Mouse (Mus musculus): Measurements from ENCODE around the gene Slitrk4. TPM values are rescaled to one million over a fixed set of nuclear protein-coding genes. Genes with fewer than 3 reads are reported as not detected.
A peak's percentile ranks its signal among the peaks of the same experiment; 100 is the strongest.

The Slitrk4 gene
- 3.5 and 5.3 TPM in 2 replicates for polyA plus RNA-seq (2014; fragmentation: Nextera tagmentation; extraction: Ambion mirVana)

DNA sequence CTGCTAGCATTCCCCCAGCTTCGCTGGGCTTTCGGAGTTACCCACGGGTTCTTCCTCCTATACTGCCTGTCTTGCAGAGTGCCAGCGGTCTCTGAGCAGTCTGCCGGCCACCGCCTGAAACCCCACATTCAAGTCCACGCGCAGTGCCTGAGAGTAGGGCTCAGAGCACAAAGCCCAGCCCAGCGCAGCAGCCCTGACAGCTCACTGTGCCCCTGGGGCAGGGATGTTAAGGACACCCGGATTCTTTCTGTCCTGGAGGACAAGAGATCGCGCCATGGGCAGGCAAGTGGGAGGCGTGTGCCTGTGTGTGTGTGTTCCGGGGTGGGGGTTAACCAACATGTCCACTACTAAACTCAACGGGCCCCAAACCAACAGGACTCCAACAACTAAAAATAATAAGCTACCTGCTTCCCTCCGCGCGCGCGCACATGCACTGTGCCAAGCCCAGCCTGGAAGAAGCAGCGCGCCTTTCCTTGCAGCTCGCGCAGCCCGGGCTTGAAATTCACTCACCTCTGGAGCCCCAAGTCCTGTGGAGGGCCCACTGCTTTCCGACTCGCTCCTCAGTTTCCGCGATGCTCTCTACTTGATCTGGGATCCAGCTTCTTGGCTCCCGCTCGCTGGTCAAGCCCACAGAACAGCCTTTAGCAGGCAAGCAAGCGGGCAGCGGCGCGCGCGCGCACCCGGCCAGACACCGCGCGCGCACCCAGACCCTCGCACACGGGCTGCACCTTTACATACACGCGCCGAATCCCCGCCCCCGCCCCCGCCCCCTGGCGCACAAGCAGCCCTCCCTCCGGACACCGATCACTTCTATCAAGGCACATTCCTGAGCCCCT is at the start of gene Slitrk4:
Gene Slitrk4, minus strand, starts transcription at position 707 of the 836 bp plus-strand sequence.
- Histone ChIP-seq H3K27ac (ENCODE audit: low read length) (no peak within 1 kb of the TSS), H3K27me3 (ENCODE audit: control insufficient read depth, insufficient read depth, low read length) (no peaks in the 10 kb centered on the region), H3K9ac (replicated peaks; ENCODE audit: low read depth, low read length) (no peak within 1 kb of the TSS), H3K4me1 (ENCODE audit: control insufficient read depth, insufficient read depth, low read length) (no peaks in the 10 kb centered on the region), H3K4me2 (replicated peaks; ENCODE audit: low read depth, low read length) (peak within 1 kb of the TSS; percentile 61), H3K36me3 (ENCODE audit: control insufficient read depth, insufficient read depth, low read length) (no peaks in the 10 kb centered on the region), H3K4me3 (ENCODE audit: low read depth, low read length) (peak within 1 kb of the TSS; percentile 35), H3K9me3 (ENCODE audit: control insufficient read depth, low read depth, low read length) (no peaks in the 10 kb centered on the region)
- 11% methylated on average over 54 of the region's 54 CpGs for WGBS
- peak; percentile 58; the same call in 1 of the 2 replicates for ATAC-seq (ENCODE audit: insufficient number of reproducible peaks, insufficient read depth, low FRiP score, low read depth)

DNA sequence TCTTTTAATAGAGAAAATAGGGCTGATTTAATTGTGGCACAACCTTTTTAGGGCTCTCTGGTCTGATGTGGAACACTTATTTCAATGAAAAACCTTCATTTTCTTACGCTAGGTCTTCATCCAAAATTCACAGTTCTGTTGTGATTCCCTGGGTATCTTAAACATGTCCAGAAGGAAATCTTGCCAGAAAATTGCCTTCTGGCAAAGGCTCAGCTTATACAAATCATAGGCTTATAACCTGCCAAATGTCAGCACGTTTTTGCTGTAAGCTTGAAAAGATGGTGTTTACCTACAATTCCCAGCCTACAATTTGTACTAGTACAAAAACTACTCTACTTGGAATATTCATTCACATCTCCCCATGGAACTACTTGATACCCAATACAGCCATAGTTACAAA is 42.7 kb upstream of the Slitrk4 start:
- WGBS, result 59% methylated on average over 2 of the region's 2 CpGs
- no peaks in the 10 kb centered on the region for H3K4me1 ChIP-seq (ENCODE audit: control insufficient read depth, insufficient read depth, low read length)

DNA sequence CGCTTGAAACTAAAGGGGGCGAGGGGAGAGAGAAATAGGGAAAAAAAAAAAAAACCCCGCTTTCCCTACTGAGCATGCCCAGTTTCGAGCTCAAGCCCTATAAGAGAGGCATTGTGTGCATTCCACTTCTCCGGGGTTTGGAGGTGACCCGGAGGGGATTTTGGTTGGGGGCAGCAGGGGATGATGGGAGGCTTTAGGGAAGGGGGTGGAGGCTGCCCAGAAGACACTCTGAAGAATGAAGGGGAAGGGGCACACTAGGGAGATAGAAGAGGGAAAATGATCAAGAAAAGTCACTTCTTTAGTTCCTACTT is 1.1 kb upstream of the Slitrk4 start:
- Histone ChIP-seq H3K9ac (replicated peaks; ENCODE audit: low read depth, low read length) (no peak overlapping the region), H3K27ac (ENCODE audit: low read length) (no peak overlapping the region), H3K27me3 (ENCODE audit: control insufficient read depth, insufficient read depth, low read length) (no peaks in the 10 kb centered on the region), H3K36me3 (ENCODE audit: control insufficient read depth, insufficient read depth, low read length) (no peaks in the 10 kb centered on the region), H3K4me3 (ENCODE audit: low read depth, low read length) (no peak overlapping the region), H3K4me2 (replicated peaks; ENCODE audit: low read depth, low read length) (peak overlapping the region; percentile 61; the same call in 1 of the 2 replicates), H3K4me1 (ENCODE audit: control insufficient read depth, insufficient read depth, low read length) (no peaks in the 10 kb centered on the region), H3K9me3 (ENCODE audit: control insufficient read depth, low read depth, low read length) (no peaks in the 10 kb centered on the region)
- no peak for ATAC-seq (ENCODE audit: insufficient number of reproducible peaks, insufficient read depth, low FRiP score, low read depth)
- WGBS, result 21% methylated on average over 6 of the region's 6 CpGs

More for the DNA sequence above, 42.7 kb upstream of the Slitrk4 start:
- ATAC-seq (ENCODE audit: insufficient number of reproducible peaks, insufficient read depth, low FRiP score, low read depth), result no peak
- Histone ChIP-seq H3K4me2 (replicated peaks; ENCODE audit: low read depth, low read length) (no peak overlapping the region), H3K9me3 (ENCODE audit: control insufficient read depth, low read depth, low read length) (no peaks in the 10 kb centered on the region), H3K27ac (ENCODE audit: low read length) (no peak overlapping the region), H3K27me3 (ENCODE audit: control insufficient read depth, insufficient read depth, low read length) (no peaks in the 10 kb centered on the region), H3K36me3 (ENCODE audit: control insufficient read depth, insufficient read depth, low read length) (no peaks in the 10 kb centered on the region), H3K4me3 (ENCODE audit: low read depth, low read length) (no peak overlapping the region), H3K9ac (replicated peaks; ENCODE audit: low read depth, low read length) (no peak overlapping the region)

DNA sequence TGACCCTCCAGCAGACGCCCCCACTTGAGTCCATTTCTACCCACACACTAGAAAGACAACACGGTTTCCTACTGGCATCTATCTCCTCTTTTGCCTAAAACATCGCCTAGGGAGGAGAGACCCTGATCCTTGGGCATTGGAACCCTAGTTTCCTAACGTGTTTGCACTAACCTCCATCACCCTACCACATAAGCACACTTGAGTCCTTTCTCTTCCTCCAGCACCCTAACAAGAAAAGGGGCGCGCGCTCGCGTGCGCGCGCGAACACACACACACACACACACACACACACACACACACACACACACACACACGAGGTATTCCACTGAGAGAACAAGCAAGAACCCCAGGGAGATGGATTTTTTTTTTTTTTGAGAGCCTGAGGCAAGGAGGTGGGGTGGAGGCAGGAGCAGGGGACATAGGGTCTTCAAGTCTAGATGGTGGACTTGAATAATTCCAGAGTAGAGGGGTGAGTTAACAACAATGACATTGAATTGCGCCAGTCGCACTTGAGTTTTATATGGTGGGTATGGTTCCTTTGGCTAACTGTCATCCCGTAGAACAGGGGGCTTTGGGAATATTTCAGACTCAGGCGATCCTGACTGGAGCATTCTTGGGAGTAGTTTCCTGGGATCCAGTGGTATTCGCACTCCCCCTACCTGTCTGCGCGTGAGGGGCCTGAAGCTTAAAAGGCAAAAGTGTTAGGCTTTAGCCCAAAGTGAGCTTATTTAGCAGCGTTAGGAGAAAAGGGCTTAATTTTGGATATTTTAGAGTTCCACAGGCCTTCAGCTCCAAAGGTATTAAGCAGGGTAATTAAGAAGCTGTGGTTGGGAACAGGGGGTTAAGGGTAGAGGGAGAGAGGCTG is 562 bp upstream of the Slitrk4 start:
- Histone ChIP-seq H3K4me1 (ENCODE audit: control insufficient read depth, insufficient read depth, low read length) (no peaks in the 10 kb centered on the region), H3K4me2 (replicated peaks; ENCODE audit: low read depth, low read length) (peak overlapping the region; percentile 61), H3K4me3 (ENCODE audit: low read depth, low read length) (peak overlapping the region; percentile 35), H3K36me3 (ENCODE audit: control insufficient read depth, insufficient read depth, low read length) (no peaks in the 10 kb centered on the region), H3K9ac (replicated peaks; ENCODE audit: low read depth, low read length) (no peak overlapping the region), H3K9me3 (ENCODE audit: control insufficient read depth, low read depth, low read length) (no peaks in the 10 kb centered on the region), H3K27ac (ENCODE audit: low read length) (no peak overlapping the region), H3K27me3 (ENCODE audit: control insufficient read depth, insufficient read depth, low read length) (no peaks in the 10 kb centered on the region)
- 10% methylated on average over 22 of the region's 22 CpGs for WGBS
- no peak for ATAC-seq (ENCODE audit: insufficient number of reproducible peaks, insufficient read depth, low FRiP score, low read depth)

DNA sequence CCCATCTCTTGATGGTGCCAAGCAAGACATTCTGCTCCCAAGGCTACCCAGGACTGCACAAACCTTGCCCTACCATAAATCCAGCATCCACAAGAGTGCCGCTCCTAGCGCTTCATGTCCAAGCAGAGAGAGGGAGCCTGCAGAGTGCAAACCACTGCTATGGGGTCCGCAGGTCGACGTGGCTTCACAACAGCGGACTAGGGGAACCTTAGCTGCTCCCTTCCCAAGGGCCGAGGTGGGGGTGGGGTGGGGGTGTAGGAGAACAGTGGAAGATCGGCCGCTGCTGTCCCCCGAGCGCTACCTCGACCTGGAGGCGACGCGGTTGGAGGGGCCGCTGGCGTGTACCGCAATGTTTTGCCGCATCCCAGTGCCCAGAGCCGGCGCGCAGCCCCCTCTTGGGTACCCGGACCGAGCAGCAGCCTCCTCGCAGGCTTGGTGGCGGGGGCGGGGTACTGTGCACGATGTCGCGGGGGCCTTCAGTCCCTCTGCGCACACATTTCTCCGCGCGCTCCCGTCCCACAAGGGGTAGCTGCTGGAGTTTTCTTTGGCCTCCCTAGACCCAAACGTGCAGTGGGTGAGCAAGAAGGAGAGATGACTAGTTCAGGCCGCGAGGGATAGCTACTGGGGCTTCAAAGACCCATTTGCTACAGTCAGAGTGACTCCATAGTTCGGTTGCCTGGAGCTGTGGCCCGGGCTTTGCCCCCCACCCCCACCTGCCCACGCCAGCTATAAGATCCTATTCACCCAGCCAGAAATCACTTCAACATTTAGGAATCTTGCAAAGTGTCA is 1.1 kb downstream of the Slitrk4 start:
- Histone ChIP-seq H3K9me3 (ENCODE audit: control insufficient read depth, low read depth, low read length) (no peaks in the 10 kb centered on the region), H3K9ac (replicated peaks; ENCODE audit: low read depth, low read length) (no peak overlapping the region), H3K36me3 (ENCODE audit: control insufficient read depth, insufficient read depth, low read length) (no peaks in the 10 kb centered on the region), H3K4me2 (replicated peaks; ENCODE audit: low read depth, low read length) (peak overlapping the region; percentile 61), H3K27me3 (ENCODE audit: control insufficient read depth, insufficient read depth, low read length) (no peaks in the 10 kb centered on the region), H3K27ac (ENCODE audit: low read length) (no peak overlapping the region), H3K4me3 (ENCODE audit: low read depth, low read length) (peak overlapping the region; percentile 35), H3K4me1 (ENCODE audit: control insufficient read depth, insufficient read depth, low read length) (no peaks in the 10 kb centered on the region)
- 13% methylated on average over 40 of the region's 41 CpGs for WGBS
- ATAC-seq (ENCODE audit: insufficient number of reproducible peaks, insufficient read depth, low FRiP score, low read depth), result peak; percentile 37; the same call in 1 of the 2 replicates

DNA sequence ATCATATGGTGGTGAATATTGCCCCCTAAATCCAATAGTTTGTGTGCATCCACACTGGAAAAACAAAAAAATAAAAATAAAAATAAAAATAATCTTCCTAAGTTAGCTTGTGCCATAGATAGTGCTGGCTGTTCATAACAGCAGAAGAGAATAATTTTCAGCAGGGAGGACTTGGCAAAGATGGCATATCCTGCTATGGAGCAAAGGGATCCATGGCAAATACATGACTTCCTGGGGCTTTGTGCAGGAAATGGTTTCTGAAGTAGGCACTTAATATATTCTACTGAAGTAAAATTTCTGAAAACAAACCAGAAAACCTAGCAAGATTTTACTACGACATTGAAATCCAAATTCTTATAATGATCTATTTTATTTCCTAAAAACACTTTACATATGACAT is 13.3 kb downstream of the Slitrk4 start:
- Histone ChIP-seq H3K36me3 (ENCODE audit: control insufficient read depth, insufficient read depth, low read length) (no peaks in the 10 kb centered on the region), H3K27ac (ENCODE audit: low read length) (no peak overlapping the region), H3K4me1 (ENCODE audit: control insufficient read depth, insufficient read depth, low read length) (no peaks in the 10 kb centered on the region), H3K4me2 (replicated peaks; ENCODE audit: low read depth, low read length) (no peak overlapping the region), H3K9me3 (ENCODE audit: control insufficient read depth, low read depth, low read length) (no peaks in the 10 kb centered on the region), H3K9ac (replicated peaks; ENCODE audit: low read depth, low read length) (no peak overlapping the region), H3K27me3 (ENCODE audit: control insufficient read depth, insufficient read depth, low read length) (no peaks in the 10 kb centered on the region), H3K4me3 (ENCODE audit: low read depth, low read length) (no peak overlapping the region)
- ATAC-seq (ENCODE audit: insufficient number of reproducible peaks, insufficient read depth, low FRiP score, low read depth), result no peak
- 77% methylated on average over 1 of the region's 1 CpGs for WGBS
